Mouse (Mus musculus) brain, embryonic 14.5 days (tissue): Measurements from ENCODE around the gene Rps3a1.

ENCODE experiments used
- CTCF ChIP-seq: fragments of 200-500 bp; IDR thresholded peaks from 2 replicates; pipeline ENCODE4 v1.5.1; 2012; ENCODE audit warnings: inconsistent platforms, mild to moderate bottlenecking, moderate library complexity, borderline replicate concordance; ENCODE audit not compliant: insufficient read depth, insufficient read length; ENCODE audit errors: extremely low read depth
- POLR2A ChIP-seq: fragments of 200-500 bp; IDR thresholded peaks from 2 replicates; pipeline ENCODE4 v1.6.1; 2012; ENCODE audit warnings: mild to moderate bottlenecking, inconsistent platforms, borderline replicate concordance; ENCODE audit not compliant: poor library complexity, insufficient read depth, insufficient read length, severe bottlenecking; ENCODE audit errors: extremely low read depth

DNA sequence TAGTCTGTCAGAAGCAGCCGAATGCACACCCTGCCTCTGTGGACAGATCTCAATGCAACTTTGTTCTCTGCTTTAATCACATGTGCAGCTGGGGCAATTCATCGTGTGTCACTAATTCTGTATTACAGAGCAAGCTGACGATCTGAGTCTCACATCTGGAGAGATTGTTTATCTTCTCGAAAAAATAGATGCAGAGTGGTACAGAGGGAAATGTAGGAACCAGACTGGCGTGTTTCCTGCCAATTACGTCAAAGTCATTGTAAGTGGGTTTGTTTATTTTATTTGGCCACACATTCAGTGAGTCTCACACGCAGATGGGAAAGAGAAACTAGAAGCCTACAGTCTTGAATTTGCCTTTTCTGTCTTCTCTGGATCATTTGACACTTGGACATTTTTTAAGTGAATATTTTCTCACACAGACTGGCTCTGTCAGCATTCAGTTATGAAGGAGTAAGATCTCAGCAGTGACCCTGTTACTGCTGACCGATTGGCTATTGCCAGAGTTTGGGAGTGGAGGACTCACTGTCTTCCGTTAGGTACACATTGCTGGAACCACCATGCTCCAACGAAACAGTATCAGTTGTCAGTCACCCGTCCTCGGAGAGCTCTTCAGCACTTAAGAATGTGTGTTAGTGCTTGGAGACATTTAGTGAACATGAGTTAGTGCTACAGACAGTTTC is 27.7 kb downstream of the Rps3a1 start:
- TF ChIP-seq CTCF = no peak
- no peak for TF ChIP-seq POLR2A
